Mouse (Mus musculus) left cerebral cortex, postnatal 14 days (tissue): ENCODE measurements at regions not wholly inside any gene's neighbourhood (a gene's known extent, or its start where the extent isn't known, plus 50 kb on each side); places are given as distances from the start of the nearest gene placed in this dataset.

Experiments
- DNase-seq, 2 experiments: peaks; one replicate each; pipeline ENCODE4 v3.0.0; 2021 to 2022; ENCODE audit warnings: low spot score in 2 of 2, mixed read lengths in 1 of 2
- intact Hi-C: fragments of 180-260 bp; cut with DNase I; formaldehyde crosslinking; loops from one replicate; pipeline ENCODE4 v1.15.1; 2025

- DNase-seq, result no peak
- intact Hi-C loops, result no loop called here
These were observed 580.2 kb downstream of the Zfp706 start for GRCm38 (mm10) chr15:36427334-36427733.

DNA sequence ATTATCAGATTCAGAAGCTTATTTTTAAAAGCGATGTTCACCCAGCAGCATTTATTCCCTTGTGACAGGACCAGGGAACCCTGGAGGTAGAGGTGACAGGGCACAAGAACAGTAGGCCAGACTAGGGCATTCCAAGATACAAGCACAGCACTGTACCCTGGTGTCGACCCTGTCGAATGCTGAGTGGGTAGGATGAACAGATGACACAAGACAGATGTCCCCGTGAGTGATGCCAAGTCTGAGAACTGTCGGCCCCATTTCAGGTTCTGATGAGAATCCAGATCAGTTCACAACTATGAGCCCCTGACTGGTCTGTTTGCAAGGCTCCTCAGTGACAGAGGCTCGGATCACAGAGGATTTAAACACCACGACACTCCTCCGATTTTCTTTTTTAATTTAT, 581.7 kb downstream of the Zfp706 start:
- intact Hi-C loops, result no loop called here
- no peak for DNase-seq

- intact Hi-C loops, result no loop called here
These were observed 583.5 kb downstream of the Zfp706 start for GRCm38 (mm10) chr15:36424047-36424446.

GRCm38 (mm10) chr15:36422781-36423180, 584.8 kb downstream of the Zfp706 start:
- intact Hi-C loops, result no loop called here
- DNase-seq, result no peak

More at GRCm38 (mm10) chr15:36424047-36424446, 583.5 kb downstream of the Zfp706 start:
- no peak for DNase-seq

DNA sequence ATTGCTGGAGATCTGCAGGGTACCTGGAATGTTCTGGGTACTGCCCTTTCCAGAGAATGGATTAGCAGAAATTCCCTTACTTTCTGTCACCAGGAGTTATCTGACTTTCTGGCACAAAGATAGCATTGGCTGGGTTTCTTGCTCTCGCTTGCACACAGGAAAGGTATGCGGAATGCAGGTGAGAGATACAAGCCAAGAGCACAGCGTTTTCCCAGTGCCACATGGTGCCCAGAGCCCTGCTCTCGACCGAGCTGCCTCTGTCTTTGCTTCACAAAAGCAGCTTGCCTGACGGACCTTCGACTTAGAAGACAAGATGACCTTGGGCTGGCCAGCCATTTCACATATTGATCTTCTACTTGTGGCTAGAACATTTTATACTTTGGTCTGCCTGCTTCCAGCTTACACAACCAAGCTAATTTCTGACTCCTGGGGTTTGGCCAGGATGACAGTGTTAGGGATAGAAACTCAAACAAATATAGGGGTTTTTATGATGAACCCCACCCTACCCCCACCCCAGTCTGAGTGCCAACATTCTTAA, 587.6 kb downstream of the Zfp706 start:
- DNase-seq, result no peak
- intact Hi-C loops, result no loop called here

- peak; percentile 59 to 65 for DNase-seq
- intact Hi-C loops, result no loop called here
These were observed 590.1 kb downstream of the Zfp706 start for GRCm38 (mm10) chr15:36417426-36417825.

DNA sequence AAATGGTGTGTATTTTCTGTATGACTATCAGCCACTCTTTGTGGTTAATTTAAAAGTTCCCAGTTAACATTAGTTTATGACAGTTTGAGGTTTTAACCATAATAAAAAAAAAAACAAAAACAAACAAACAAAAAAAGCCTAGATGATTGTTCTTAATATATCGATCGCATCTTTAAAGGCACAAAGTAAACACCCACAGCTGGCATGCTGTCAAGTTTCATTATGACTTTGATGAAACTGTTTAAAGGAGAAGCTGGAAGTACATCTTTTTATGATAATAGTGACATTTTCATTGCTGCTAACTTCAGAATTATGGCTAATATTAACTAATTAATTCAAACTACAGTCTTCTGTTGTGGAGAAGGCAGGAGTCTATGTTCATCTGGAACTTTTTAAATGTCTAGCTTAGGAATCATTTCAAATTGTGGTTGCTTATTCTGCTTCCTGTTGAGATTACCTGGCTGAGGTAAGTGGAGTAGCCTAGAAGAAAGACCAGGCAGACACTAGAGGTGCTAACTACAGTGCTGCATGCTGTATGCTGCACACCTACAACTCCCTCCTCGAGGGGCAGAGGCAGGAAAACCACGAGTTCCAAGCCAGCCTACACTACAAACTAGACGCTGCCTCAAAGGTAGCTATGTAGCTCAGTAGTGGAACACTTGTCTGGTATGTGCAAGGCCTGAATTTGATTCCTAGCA, 591.9 kb downstream of the Zfp706 start:
- intact Hi-C loops, result no loop called here
- DNase-seq, result no peak

DNA sequence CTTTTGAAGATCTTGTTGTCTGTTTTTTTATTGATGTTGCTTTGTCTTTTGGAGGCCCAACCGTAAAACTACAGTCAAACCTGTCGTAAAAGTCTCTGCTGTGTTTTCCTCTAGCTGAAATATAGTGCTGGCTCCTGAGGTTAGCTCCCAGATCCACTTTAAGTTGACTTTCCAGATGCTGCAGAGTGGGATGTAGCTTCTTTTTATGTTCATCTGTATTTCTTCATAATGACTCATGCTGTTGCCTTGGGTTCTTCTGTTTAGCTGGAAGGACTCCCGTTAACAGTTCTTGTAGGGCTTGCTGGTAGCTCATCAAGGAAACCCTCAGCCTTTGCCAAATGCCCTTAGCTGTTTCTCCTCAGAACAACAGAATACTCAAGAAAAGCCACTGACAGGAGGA, 595.6 kb downstream of the Zfp706 start:
- intact Hi-C loops, result no loop called here

DNA sequence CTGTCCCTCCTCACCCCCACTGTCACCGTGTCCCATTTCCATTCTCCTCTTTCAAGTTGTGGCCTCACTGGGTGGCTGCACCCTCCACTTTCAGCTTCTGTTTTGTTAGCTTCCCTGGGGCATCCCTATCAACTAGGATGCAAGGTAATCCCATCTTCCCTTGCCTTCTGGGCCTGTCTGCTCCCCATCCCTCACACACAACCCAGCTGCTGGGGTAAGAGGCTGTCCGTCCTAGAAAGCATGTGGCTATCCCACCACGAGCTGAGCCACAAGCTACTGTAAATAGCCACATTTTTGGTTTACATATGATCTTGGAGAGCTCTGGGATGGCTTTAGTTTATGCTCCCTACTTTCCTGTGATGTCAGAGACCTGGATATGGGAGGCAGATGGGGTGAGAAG, 602.1 kb downstream of the Zfp706 start:
- intact Hi-C loops, result no loop called here

More for the DNA sequence above, 595.6 kb downstream of the Zfp706 start:
- DNase-seq, result peak in 1 of 2 experiments; percentile 44

GRCm38 (mm10) chr15:36403336-36404119, 604.0 kb downstream of the Zfp706 start:
- intact Hi-C loops, result no loop called here
- no peak for DNase-seq

More for the DNA sequence above, 602.1 kb downstream of the Zfp706 start:
- DNase-seq, result no peak

DNA sequence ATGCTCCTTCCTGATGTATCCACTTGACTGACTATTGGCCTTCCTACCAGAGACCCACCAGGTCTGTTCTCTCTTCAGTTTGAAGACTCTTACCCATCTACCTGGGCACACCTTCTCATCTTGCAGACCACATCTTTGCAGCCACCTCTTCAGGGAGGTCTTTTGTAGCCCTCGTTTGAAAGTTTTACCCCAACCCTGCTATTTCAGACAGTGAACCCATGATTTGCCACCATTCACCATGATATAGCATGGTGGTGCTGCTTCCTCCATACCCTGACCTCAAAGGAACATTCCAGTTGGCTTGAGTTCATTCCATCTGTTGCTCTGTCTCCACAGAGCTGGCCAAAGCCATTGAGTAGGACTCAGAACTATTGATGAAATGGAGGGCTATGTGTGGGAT, 605.5 kb downstream of the Zfp706 start:
- intact Hi-C loops, result no loop called here

DNA sequence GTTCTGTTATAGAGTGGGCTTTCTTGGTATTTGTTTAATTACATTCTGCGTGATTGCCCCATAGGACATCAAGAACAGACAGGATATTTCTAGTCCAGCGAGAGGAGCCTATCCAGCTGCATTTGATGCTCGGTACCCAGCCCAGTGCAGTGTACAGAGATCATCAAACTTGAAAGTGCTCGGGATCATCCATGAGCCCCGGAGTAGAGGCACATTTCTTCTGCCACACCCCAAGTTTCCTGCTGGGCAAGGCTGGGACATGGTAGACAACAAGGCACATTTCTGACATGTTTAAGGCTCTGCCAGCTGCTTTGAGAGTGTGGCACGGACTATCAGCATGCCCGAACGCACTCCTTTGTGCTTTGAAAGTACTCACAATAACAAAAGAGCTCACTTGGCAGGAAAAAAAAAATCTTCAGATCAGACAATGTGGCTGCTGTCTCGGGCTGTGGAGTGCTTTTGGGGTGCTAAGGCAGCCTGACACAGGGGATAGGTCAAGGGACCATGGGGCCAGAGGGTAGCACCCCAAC, 607.2 kb downstream of the Zfp706 start:
- intact Hi-C loops, result no loop called here
- no peak for DNase-seq

More for the DNA sequence above, 605.5 kb downstream of the Zfp706 start:
- no peak for DNase-seq

DNA sequence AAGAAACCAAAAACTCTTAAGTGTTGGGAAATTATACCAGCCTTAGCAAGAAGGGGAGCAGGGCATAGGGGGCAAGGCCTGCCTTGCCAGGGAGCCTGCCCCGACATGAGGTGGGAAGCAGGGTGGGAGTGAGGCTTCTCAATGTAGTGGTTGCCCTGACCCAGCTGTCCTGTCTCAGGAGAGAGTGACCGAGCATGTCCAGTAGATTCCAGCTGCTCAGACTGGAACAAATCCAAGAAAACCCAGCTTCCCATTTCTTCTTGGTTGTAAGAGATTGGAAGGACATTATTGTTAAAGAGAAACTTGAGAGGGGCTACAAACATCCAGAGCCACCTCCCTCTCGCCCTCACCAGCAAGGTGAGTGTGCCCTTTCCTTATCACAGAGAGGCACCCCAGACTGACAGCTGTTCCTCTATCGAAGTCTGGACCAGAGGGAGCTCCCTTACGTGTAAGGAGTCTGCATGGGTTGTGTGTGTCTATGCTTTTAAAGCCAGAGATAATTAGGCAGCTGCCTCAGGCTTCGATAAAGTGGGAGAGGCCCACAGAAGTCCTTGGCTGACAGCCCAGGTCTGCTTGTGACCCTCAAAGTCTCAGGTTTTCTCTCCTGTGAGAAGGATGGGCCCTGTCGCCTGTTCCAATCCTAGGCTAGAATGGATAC, 608.1 kb downstream of the Zfp706 start:
- intact Hi-C loops, result no loop called here
- DNase-seq, result no peak

- intact Hi-C loops, result no loop called here
- peak in 1 of 2 experiments; percentile 61 for DNase-seq
These were observed 609.2 kb downstream of the Zfp706 start for GRCm38 (mm10) chr15:36398099-36398982.

- no peak for DNase-seq
- intact Hi-C loops, result no loop called here
These were observed 610.8 kb downstream of the Zfp706 start for GRCm38 (mm10) chr15:36396791-36397190.

GRCm38 (mm10) chr15:36396245-36396644, 611.3 kb downstream of the Zfp706 start:
- no peak for DNase-seq
- intact Hi-C loops, result no loop called here

DNA sequence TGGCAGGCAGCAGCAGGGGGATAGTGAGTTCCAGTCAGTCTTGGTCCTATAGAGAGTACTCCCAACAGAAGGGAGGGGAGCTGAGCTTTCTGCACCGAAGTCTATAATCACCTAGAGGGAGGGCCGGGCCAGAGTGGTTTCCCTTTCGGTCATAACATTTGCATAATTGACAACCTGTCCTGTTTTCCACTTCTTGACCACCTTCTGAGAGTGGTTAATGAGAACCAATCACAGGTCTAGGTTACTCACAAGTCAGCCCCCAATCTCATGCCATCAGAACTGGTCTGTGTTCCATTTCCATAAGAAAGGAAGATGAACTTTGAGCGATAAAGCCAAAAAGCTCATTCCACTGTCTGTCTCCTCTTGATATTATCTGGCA, 611.9 kb downstream of the Zfp706 start:
- no peak for DNase-seq
- intact Hi-C loops, result no loop called here

DNA sequence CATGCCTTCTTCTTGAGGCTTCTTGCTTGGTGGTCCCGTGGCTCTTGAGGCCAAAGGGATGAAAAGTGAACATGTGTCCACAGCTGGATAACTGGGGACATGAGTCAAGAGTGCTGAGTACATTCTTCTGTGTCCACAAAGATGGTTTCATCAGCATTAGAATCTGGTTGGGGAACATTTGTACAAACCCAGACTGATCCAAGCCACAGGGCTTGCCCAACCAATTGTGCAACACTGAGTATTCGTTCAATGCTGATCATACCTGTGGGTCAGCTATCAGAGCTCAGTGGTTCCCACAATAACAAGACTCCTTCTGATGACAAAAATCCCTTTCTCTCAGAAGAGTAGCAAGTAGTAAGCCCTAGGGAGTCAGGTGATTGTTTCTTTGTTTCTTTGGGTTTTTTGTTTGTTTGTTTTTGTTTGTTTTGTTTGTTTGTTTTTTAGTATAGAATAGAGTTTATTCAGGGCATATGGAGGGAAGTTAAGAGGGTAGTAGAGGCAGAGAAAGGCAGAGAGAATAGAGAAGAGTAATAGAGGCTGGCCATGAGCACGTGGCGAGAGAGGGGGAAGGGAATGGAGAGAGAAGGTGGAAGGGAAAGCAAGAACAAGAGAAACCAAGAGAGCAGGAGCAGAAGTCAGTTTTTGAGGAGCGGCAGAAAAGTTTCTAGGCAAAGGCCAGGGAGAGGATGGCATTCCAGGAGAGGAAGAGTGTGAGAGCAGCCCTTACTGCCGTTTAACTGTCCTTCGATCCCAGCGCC, 612.5 kb downstream of the Zfp706 start:
- no peak for DNase-seq
- intact Hi-C loops, result no loop called here
